Mouse (Mus musculus) lung, adult 2 months (tissue): ENCODE data around the gene Dpp9.

ENCODE experiments used
- CTCF ChIP-seq: fragments of 200-500 bp; IDR thresholded peaks from 2 replicates; pipeline ENCODE4 v1.5.1; 2011; ENCODE audit warnings: mild to moderate bottlenecking, low read length, control low read depth; ENCODE audit not compliant: insufficient read depth
- POLR2A ChIP-seq: fragments of 200-500 bp; IDR thresholded peaks from 2 replicates; pipeline ENCODE4 v1.6.1; 2011; ENCODE audit warnings: low read depth, mild to moderate bottlenecking, control low read depth, low read length, borderline replicate concordance; ENCODE audit errors: extremely low read depth

GRCm38 (mm10) chr17:56185281-56186141 is 33.2 kb downstream of the Dpp9 start:
- TF ChIP-seq CTCF (no peak), POLR2A (no peak)
